Mouse (Mus musculus): ENCODE measurements around the gene Nrgn. TPM values are rescaled to one million over a fixed set of nuclear protein-coding genes. Genes with fewer than 3 reads are reported as not detected.

The Nrgn gene
- 5.1 and 6.1 TPM in 2 replicates for polyA plus RNA-seq (2016; fragmentation: Nextera tagmentation; extraction: Ambion mirVana)

DNA sequence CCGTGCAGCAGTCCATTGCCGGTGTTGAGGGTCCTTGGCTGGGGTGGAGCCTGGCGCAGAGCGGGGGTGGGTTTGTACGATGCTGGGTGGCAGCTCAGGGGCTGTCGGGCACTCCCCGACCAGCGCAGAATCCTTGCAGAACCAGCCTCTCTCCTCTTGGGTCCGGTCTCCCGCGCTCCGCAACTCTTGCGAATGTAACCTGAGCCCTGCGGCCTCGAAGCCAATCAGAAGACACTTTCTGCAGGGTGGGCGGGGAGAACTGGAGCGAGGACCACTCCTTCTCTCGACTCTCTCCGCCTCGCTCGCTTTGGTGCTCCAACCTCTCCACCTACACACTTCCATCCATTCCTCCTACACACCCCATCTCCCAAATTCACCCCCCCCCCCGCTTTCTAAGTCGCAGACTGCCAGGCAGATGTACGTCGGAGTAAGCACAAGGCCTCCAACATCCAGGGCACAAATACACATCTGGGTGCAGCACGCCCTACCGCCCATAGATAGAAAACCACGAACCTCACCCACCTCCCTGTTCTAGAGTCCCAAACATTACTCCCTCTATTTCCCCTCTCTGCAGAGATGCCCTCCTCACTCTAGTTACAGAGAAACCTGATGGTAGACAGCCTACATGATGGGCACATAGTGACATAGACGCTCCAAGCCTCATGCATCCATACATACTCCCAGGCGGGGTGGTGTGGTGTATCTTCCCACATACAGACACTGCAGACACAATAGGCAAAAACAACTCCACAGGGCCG lies at the start of gene Nrgn:
Gene Nrgn (minus strand): TSS at position 369 of the 758 bp plus-strand sequence.
- Histone ChIP-seq H3K36me3 (no peaks in the 10 kb centered on the region), H3K27ac (no peak within 1 kb of the TSS), H3K9me3 (no peaks in the 10 kb centered on the region), H3K27me3 (peaks cover 81% of the 10 kb centered on the region), H3K4me1 (replicated peaks) (peaks cover 30% of the 10 kb centered on the region), H3K4me3 (replicated peaks) (peak within 1 kb of the TSS; percentile 44), H3K9ac (replicated peaks) (peak within 1 kb of the TSS; percentile 37; the same call in 1 of the 2 replicates), H3K4me2 (peak within 1 kb of the TSS; percentile 87)
- WGBS: 5% methylated on average over 31 of the region's 31 CpGs
- ATAC-seq (ENCODE audit: insufficient number of reproducible peaks, insufficient read depth, low FRiP score, low TSS enrichment, low read depth): peak; percentile 88

DNA sequence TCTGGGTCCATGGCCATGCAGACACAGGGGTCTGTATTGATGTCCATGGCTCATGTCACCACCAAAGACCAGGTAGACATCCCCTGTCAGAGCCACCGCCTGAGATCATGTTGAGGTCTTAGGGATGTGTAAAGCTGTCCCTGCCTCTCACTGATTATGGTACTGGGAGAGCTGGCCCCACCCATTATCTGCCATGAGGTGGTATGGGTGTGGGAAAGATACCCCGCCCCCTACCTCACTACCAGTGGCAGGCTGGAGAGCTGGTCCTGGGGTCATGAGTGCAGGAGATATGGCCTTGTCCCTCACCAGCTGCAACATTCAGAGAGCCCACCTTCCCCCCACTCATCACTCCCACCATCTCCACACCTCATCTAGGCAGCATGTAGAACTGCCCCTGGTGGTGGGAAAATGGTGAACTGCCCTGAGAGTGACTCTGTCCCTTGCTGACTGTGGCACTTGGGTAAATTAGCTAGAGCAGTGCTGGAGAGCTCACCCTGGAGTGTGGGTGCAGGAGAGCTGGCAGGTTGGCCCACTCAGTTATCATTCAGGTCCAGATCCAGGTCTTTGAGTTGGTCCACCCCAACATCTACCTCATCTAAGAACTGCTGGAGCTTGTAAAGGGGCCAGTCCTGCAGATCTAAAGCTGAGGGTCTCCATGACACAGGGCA lies 48.0 kb upstream of the Nrgn start:
- Histone ChIP-seq H3K4me2 (no peak overlapping the region), H3K4me3 (replicated peaks) (no peak overlapping the region), H3K27me3 (no peaks in the 10 kb centered on the region), H3K4me1 (replicated peaks) (no peaks in the 10 kb centered on the region), H3K9me3 (no peaks in the 10 kb centered on the region), H3K27ac (no peak overlapping the region), H3K9ac (replicated peaks) (no peak overlapping the region), H3K36me3 (no peaks in the 10 kb centered on the region)
- no peak for ATAC-seq (ENCODE audit: insufficient number of reproducible peaks, insufficient read depth, low FRiP score, low TSS enrichment, low read depth)
- 72% methylated on average over 2 of the region's 2 CpGs for WGBS

DNA sequence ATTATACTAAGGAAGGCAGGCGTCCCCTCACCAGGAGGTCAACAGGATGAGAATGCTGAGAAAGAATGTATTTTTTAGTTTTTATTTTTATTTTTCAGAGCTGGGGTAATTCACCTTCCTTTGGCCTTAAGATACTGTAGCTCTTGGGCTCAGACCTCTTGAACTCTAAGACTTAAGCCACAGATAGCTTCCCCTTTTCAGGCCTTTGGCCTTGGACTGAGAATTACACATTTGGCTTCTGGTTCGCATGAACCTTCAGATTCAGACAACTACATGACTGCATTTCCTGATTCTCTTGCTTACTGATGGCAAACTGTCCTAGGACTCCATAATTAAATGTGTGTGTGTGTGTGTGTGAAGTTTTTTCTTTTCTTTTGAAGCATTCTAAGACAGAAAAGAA lies 45.9 kb upstream of the Nrgn start:
- Histone ChIP-seq H3K4me2 (no peak overlapping the region), H3K9me3 (no peaks in the 10 kb centered on the region), H3K36me3 (no peaks in the 10 kb centered on the region), H3K9ac (replicated peaks) (no peak overlapping the region), H3K27ac (no peak overlapping the region), H3K27me3 (no peaks in the 10 kb centered on the region), H3K4me1 (replicated peaks) (no peaks in the 10 kb centered on the region), H3K4me3 (replicated peaks) (no peak overlapping the region)
- ATAC-seq (ENCODE audit: insufficient number of reproducible peaks, insufficient read depth, low FRiP score, low TSS enrichment, low read depth): no peak
- 89% methylated on average over 2 of the region's 2 CpGs for WGBS

DNA sequence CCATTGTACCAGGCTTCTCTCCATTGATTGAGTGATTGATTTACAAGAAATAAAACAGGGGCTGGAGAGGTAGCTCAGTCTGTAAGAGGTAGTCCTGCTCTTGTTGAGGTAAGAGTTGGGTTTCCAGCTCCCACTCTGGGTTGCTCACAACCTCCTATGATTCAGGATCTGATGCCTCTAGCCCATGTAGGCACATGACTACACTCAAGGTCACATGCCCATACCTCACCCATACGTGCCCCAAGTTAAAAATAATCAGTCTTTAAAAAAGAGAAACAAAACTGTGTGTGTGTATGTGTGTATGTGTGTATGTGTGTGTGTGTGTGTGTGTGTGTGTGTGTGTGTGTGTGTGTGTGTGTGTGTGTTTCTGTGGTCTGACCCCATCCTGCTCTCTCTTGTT lies 42.9 kb upstream of the Nrgn start:
- Histone ChIP-seq H3K4me2 (no peak overlapping the region), H3K9ac (replicated peaks) (no peak overlapping the region)

DNA sequence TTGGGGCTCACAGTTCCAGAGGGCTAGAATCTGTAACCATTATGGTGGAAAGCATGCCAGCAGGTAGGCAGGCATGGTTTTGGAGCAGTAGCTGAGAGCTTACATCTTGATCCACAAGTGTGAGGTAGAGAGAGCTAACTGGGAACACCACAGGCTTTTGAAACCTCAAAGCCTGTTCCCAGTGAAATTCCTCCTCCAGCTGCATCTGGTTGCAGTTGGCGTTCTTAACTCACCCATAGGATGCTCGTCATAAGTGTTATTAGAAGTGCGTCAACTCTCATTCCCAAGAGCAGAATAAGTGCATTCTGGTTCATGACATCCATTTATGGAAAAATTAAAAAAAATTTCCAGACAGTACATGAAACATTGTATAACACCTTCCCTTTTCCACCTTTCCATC lies 41.0 kb upstream of the Nrgn start:
- 79% methylated on average over 3 of the region's 3 CpGs for WGBS
- Histone ChIP-seq H3K36me3 (no peaks in the 10 kb centered on the region), H3K4me2 (no peak overlapping the region), H3K27ac (no peak overlapping the region), H3K4me3 (replicated peaks) (no peak overlapping the region), H3K4me1 (replicated peaks) (no peaks in the 10 kb centered on the region), H3K9me3 (no peaks in the 10 kb centered on the region), H3K27me3 (no peaks in the 10 kb centered on the region), H3K9ac (replicated peaks) (no peak overlapping the region)
- no peak for ATAC-seq (ENCODE audit: insufficient number of reproducible peaks, insufficient read depth, low FRiP score, low TSS enrichment, low read depth)

More for the DNA sequence above, 42.9 kb upstream of the Nrgn start:
- Histone ChIP-seq H3K27ac (no peak overlapping the region), H3K4me3 (replicated peaks) (no peak overlapping the region), H3K4me1 (replicated peaks) (no peaks in the 10 kb centered on the region), H3K36me3 (no peaks in the 10 kb centered on the region), H3K9me3 (no peaks in the 10 kb centered on the region), H3K27me3 (no peaks in the 10 kb centered on the region)
- WGBS: 86% methylated on average over 1 of the region's 1 CpGs
- ATAC-seq (ENCODE audit: insufficient number of reproducible peaks, insufficient read depth, low FRiP score, low TSS enrichment, low read depth): no peak

DNA sequence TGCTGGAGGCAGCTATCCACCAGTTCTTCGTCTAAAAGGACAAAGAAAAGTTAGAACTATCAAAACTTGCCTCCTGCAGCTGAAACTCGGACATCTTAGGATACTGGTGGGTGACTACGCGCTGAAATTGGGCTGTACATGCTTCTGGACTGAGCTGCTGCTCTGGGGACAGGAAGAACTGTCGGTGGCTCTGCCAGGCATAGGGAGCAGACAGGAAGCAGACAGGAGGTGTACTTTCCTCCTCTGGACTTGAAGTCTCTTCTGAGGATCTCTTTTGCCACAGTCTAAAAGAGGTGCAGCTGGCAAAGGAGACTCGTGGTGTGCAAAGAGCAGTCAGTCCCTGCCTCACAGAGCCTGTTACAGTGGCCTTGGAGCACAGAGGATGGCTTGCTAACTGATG lies 39.9 kb upstream of the Nrgn start:
- no peak overlapping the region for H3K4me3 ChIP-seq (replicated peaks)
- H3K27me3 ChIP-seq: no peaks in the 10 kb centered on the region
- no peaks in the 10 kb centered on the region for H3K9me3 ChIP-seq
- H3K27ac ChIP-seq: no peak overlapping the region
- no peak overlapping the region for H3K9ac ChIP-seq (replicated peaks)
- H3K4me1 ChIP-seq (replicated peaks): no peaks in the 10 kb centered on the region
- no peaks in the 10 kb centered on the region for H3K36me3 ChIP-seq
- no peak overlapping the region for H3K4me2 ChIP-seq
- 65% methylated on average over 6 of the region's 6 CpGs for WGBS
- no peak for ATAC-seq (ENCODE audit: insufficient number of reproducible peaks, insufficient read depth, low FRiP score, low TSS enrichment, low read depth)

DNA sequence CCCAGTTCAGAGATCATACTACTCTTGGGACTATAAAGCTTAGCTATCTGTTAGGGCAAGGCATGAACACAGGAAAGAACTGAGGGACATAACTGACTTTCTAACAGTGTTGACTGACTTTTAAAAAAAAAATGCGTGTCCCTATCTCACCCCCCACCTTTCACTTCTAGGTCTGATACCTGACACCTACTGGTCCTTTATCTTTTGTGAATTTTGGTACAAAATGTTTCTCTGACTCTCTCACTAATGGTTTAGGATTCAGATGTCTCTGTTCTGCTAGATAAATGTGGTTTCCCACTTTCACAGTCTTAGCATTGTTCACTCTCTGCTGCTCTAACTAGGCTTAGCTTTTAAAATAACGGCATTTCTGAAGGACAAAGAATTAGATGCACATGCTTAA lies 39.3 kb upstream of the Nrgn start:
- Histone ChIP-seq H3K9ac (replicated peaks) (no peak overlapping the region), H3K9me3 (no peaks in the 10 kb centered on the region)

DNA sequence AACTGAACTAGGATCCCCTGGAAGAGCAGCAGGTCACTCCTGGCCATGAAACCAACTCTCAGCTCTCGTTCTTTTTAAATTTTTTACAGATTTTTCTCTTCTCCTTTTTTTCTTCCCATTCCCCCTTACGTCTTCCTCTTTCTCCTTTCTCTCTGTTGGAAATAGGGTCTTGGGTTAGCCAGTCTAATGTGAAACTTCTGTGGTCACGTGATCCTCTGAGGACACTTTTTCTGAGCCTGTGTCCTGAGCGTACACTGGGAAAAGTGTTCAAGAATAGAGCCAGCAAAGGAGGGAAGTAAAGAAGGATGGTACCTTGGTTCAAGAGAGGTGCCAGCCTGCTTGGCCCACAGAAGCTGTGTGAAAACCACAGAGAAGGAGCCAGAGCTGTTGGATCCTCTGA lies 37.7 kb upstream of the Nrgn start:
- H3K9me3 ChIP-seq: no peaks in the 10 kb centered on the region
- H3K36me3 ChIP-seq: no peaks in the 10 kb centered on the region
- no peak for ATAC-seq (ENCODE audit: insufficient number of reproducible peaks, insufficient read depth, low FRiP score, low TSS enrichment, low read depth)
- no peak overlapping the region for H3K27ac ChIP-seq
- H3K9ac ChIP-seq (replicated peaks): no peak overlapping the region
- H3K27me3 ChIP-seq: no peaks in the 10 kb centered on the region
- H3K4me1 ChIP-seq (replicated peaks): no peaks in the 10 kb centered on the region
- no peak overlapping the region for H3K4me2 ChIP-seq
- no peak overlapping the region for H3K4me3 ChIP-seq (replicated peaks)
- 88% methylated on average over 4 of the region's 4 CpGs for whole genome bisulfite sequencing

More for the DNA sequence above, 39.3 kb upstream of the Nrgn start:
- no peak overlapping the region for H3K4me2 ChIP-seq
- H3K4me3 ChIP-seq (replicated peaks): no peak overlapping the region
- no peak for ATAC-seq (ENCODE audit: insufficient number of reproducible peaks, insufficient read depth, low FRiP score, low TSS enrichment, low read depth)
- 72% methylated on average over 2 of the region's 2 CpGs for WGBS
- no peaks in the 10 kb centered on the region for H3K4me1 ChIP-seq (replicated peaks)
- no peaks in the 10 kb centered on the region for H3K36me3 ChIP-seq
- no peaks in the 10 kb centered on the region for H3K27me3 ChIP-seq
- no peak overlapping the region for H3K27ac ChIP-seq

DNA sequence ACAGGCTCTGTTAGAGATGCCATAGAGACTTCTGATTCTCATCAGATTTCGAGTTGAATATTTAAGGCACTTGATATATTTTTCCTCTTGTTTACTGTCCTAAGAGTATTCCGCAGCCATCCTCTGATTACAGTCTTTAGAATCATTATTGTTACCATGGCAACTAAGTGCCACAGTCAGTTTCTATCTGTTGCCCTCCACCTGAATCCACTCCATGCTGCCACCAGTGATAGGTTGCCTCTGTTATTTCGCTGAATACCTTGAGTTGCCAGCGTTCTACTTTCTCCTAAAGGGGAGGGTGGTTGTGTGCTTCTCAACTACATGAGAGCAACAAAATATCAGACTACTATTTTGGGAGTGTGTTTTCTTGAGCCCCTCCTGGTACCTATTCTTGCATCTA lies 34.0 kb upstream of the Nrgn start:
- Histone ChIP-seq H3K4me3 (replicated peaks) (no peak overlapping the region), H3K4me1 (replicated peaks) (no peaks in the 10 kb centered on the region), H3K9ac (replicated peaks) (no peak overlapping the region), H3K27me3 (no peaks in the 10 kb centered on the region), H3K27ac (no peak overlapping the region), H3K9me3 (no peaks in the 10 kb centered on the region), H3K36me3 (no peaks in the 10 kb centered on the region), H3K4me2 (no peak overlapping the region)
- ATAC-seq (ENCODE audit: insufficient number of reproducible peaks, insufficient read depth, low FRiP score, low TSS enrichment, low read depth): no peak
- 80% methylated on average over 4 of the region's 4 CpGs for WGBS

DNA sequence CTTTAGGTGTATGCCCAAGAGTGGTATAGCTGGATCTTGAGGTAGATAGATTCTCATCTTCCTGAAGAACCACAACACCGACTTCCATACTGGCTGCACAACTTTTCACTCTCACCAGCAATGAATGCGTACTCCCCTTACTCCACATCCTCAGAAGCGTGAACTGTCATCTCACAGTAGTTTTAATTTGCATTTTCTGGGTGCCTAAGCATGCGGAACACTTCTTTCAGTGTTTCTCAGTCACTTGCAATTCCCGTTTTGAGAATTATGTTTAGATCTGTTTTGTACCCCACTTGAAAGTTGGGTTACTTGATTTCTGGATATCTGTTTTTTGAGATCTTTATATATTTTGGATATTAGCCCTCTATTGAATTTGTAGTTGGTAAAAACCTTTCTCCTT lies 30.9 kb upstream of the Nrgn start:
- Histone ChIP-seq H3K36me3 (no peaks in the 10 kb centered on the region), H3K4me3 (replicated peaks) (no peak overlapping the region), H3K4me1 (replicated peaks) (no peaks in the 10 kb centered on the region), H3K9ac (replicated peaks) (no peak overlapping the region), H3K4me2 (no peak overlapping the region), H3K27me3 (no peaks in the 10 kb centered on the region), H3K27ac (no peak overlapping the region), H3K9me3 (no peaks in the 10 kb centered on the region)
- no peak for ATAC-seq (ENCODE audit: insufficient number of reproducible peaks, insufficient read depth, low FRiP score, low TSS enrichment, low read depth)
- WGBS: 89% methylated on average over 5 of the region's 5 CpGs

DNA sequence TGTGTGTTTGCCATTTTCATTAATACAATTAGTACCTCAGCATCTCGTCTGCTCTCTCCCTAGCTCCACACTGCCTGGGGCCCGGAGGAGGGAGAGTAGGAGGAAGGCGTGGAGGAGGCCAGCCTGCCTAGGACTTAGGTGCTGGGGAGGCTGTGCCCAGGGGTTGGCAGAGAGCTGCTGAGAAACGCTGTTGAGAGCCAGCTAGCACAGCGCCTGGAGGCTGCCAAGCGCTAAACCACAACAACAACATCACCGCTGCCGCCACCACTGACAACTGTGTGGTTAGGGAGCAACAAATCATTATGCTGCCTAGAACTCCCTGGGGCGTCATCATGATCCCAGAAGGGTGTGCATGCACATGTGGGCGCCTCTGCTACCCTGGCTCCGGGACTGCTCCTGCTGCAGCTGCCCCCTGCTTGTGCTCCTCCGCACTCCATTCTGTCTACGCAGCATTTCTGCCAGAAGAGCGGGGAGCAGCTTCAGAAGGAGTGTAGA lies 23.8 kb upstream of the Nrgn start:
- peak overlapping the region; percentile 49 for H3K4me2 ChIP-seq
- WGBS: 15% methylated on average over 14 of the region's 14 CpGs
- 0 out of 2 replicates have a peak overlapping the region, but pooled peaks have one; percentile 7 for H3K4me3 ChIP-seq (replicated peaks)
- H3K27me3 ChIP-seq: no peaks in the 10 kb centered on the region
- H3K27ac ChIP-seq: no peak overlapping the region
- H3K9me3 ChIP-seq: no peaks in the 10 kb centered on the region
- no peak; the same call in 1 of the 2 replicates for ATAC-seq (ENCODE audit: insufficient number of reproducible peaks, insufficient read depth, low FRiP score, low TSS enrichment, low read depth)
- no peak overlapping the region; the same call in 1 of the 2 replicates for H3K9ac ChIP-seq (replicated peaks)
- no peaks in the 10 kb centered on the region for H3K36me3 ChIP-seq
- peaks cover 7% of the 10 kb centered on the region for H3K4me1 ChIP-seq (replicated peaks)

Data from limb, embryonic 12.5 days (tissue).